Mouse (Mus musculus) midbrain, postnatal 0 days (tissue): Measurements from ENCODE around the gene Wars2. TPM values are rescaled to one million over a fixed set of nuclear protein-coding genes. Genes with fewer than 3 reads are reported as not detected.
A peak's percentile ranks its signal among the peaks of the same experiment; 100 is the strongest.

Experiments used
- ATAC-seq: fragments of 200-750 bp; cut with Nextera tagmentation; 2 replicates; pipeline ENCODE4 v1.8.0; 2017; ENCODE audit warnings: moderate number of reproducible peaks, mild to moderate bottlenecking, moderate TSS enrichment, moderate library complexity; ENCODE audit not compliant: low FRiP score
- DNase-seq: peaks from one replicate; pipeline ENCODE4 v3.0.0-alpha.2; 2015; ENCODE audit warnings: low spot score
- H3K27ac ChIP-seq: fragments of 300-500 bp; sonication (generic); 2 replicates; pipeline ENCODE4 v1.5.1; 2014; ENCODE audit warnings: low read depth, mild to moderate bottlenecking, low read length, mixed read lengths
- H3K27me3 ChIP-seq: fragments of 300-500 bp; sonication (generic); 2 replicates; pipeline ENCODE4 v1.6.1; 2014; ENCODE audit warnings: low read length, control low read depth, mixed read lengths; ENCODE audit not compliant: insufficient read depth
- H3K36me3 ChIP-seq: fragments of 300-500 bp; sonication (generic); 2 replicates; pipeline ENCODE4 v1.6.1; 2014; ENCODE audit warnings: low read length, control low read depth, mixed read lengths; ENCODE audit not compliant: insufficient read depth
- H3K4me1 ChIP-seq: fragments of 300-500 bp; sonication (generic); 2 replicates; pipeline ENCODE4 v1.6.1; 2014; ENCODE audit warnings: mild to moderate bottlenecking, control low read depth, antibody characterized with exemption, low read length, mixed read lengths; ENCODE audit not compliant: insufficient read depth
- H3K4me2 ChIP-seq: fragments of 300-500 bp; sonication (generic); 2 replicates; pipeline ENCODE4 v1.6.1; 2014; ENCODE audit warnings: low read depth, mild to moderate bottlenecking, low read length, mixed read lengths; ENCODE audit not compliant: poor library complexity, severe bottlenecking
- H3K4me3 ChIP-seq: fragments of 300-500 bp; sonication (generic); 2 replicates; pipeline ENCODE4 v1.5.1; 2014; ENCODE audit warnings: low read depth, mild to moderate bottlenecking, low read length, moderate library complexity
- H3K9ac ChIP-seq: fragments of 300-500 bp; sonication (generic); replicated peaks from 2 replicates; pipeline ENCODE4 v1.6.1; 2014; ENCODE audit warnings: mild to moderate bottlenecking, low read length, moderate library complexity, mixed read lengths; ENCODE audit not compliant: poor library complexity, severe bottlenecking
- H3K9me3 ChIP-seq: fragments of 300-500 bp; sonication (generic); 2 replicates; pipeline ENCODE4 v1.6.1; 2016; ENCODE audit warnings: low read length, control low read depth
- CTCF ChIP-seq: IDR thresholded peaks from 2 replicates; pipeline ENCODE4 v1.5.1; 2016; ENCODE audit warnings: antibody characterized with exemption, mild to moderate bottlenecking
- WGBS: fragments of 180-500 bp; shearing (Covaris S2); extraction: QIAGEN DNeasy Blood & Tissue Kit; methylation state at CpG from one replicate; pipeline ENCODE4 v1.1.7; 2014; 5-methylcytosine and 5-hydroxymethylcytosine counted together
- polyA plus RNA-seq: library from polyadenylated mRNA; unstranded; fragments of >200 nt; fragmentation: Nextera tagmentation; extraction: Ambion mirVana; gene quantifications from 2 replicates; pipeline ENCODE4 v1.2.1, GENCODE M21; 2015
- total RNA-seq: library from RNA; depleted of rRNA; stranded (reverse); fragments of >200 nt; gene quantifications from 2 replicates; pipeline ENCODE4 v1.2.3, GENCODE M21; 2014

The Wars2 gene
- total and polyA plus RNA-seq, 2 experiments from 2014 or later, result 4.9 to 6.7 TPM

DNA sequence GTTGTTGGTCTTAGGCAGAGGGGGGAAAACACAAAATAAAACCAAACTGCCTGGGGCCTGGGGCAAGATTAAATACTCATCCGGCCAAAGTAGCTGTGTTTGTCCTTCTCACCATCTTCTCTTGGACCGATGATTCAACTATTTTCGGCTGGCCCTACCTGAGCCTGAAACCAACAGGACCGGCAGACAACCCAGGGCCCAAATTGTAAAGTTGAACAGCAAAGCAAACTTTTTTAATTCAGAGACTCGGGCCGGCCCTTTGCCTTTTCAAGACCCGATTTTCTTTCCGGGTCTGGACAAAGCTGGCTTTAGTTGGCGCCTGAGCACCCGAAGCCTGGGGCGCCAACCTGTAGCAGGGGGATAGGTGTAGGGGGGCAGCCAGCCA lies 115.5 kb downstream of the Wars2 start:
- no peak for TF ChIP-seq CTCF
- WGBS, result 6% methylated on average over 11 of the region's 11 CpGs
- H3K4me3 ChIP-seq, result no peak overlapping the region
- DNase-seq (no peak), ATAC-seq (no peak)
- H3K9me3 ChIP-seq, result no peaks in the 10 kb centered on the region
- no peak overlapping the region for H3K4me2 ChIP-seq
- no peaks in the 10 kb centered on the region for H3K36me3 ChIP-seq
- H3K4me1 ChIP-seq, result no peaks in the 10 kb centered on the region
- peaks cover 86% of the 10 kb centered on the region for H3K27me3 ChIP-seq
- no peak overlapping the region for H3K27ac ChIP-seq
- no peak overlapping the region for H3K9ac ChIP-seq

DNA sequence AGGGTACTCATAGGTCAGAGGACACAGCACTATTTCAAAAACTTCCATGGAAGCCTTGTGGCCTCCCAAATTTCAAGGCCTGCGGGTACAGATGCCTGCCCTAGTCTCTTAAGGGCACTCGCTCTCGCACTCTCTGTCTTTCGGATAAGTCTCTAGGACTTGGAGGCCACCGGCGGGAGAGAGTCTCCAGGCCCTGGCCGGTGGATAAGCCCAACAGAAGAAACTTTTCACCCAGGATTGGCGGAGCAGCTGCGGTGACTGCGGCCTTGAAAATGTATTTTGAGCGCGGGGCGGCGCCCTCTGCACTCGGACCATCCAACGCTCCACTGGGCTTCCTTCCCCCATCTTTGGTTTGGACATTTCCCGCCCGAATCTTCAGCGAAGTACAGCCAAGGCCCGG lies 115.9 kb downstream of the Wars2 start:
- H3K27ac ChIP-seq, result no peak overlapping the region
- ATAC-seq, result no peak
- peak; percentile 27 for TF ChIP-seq CTCF
- H3K4me1 ChIP-seq, result no peaks in the 10 kb centered on the region
- H3K4me2 ChIP-seq, result no peak overlapping the region
- 2% methylated on average over 20 of the region's 20 CpGs for WGBS
- peaks cover 86% of the 10 kb centered on the region for H3K27me3 ChIP-seq
- DNase-seq, result no peak
- H3K36me3 ChIP-seq, result no peaks in the 10 kb centered on the region
- H3K9ac ChIP-seq, result no peak overlapping the region
- H3K9me3 ChIP-seq, result no peaks in the 10 kb centered on the region
- no peak overlapping the region for H3K4me3 ChIP-seq

DNA sequence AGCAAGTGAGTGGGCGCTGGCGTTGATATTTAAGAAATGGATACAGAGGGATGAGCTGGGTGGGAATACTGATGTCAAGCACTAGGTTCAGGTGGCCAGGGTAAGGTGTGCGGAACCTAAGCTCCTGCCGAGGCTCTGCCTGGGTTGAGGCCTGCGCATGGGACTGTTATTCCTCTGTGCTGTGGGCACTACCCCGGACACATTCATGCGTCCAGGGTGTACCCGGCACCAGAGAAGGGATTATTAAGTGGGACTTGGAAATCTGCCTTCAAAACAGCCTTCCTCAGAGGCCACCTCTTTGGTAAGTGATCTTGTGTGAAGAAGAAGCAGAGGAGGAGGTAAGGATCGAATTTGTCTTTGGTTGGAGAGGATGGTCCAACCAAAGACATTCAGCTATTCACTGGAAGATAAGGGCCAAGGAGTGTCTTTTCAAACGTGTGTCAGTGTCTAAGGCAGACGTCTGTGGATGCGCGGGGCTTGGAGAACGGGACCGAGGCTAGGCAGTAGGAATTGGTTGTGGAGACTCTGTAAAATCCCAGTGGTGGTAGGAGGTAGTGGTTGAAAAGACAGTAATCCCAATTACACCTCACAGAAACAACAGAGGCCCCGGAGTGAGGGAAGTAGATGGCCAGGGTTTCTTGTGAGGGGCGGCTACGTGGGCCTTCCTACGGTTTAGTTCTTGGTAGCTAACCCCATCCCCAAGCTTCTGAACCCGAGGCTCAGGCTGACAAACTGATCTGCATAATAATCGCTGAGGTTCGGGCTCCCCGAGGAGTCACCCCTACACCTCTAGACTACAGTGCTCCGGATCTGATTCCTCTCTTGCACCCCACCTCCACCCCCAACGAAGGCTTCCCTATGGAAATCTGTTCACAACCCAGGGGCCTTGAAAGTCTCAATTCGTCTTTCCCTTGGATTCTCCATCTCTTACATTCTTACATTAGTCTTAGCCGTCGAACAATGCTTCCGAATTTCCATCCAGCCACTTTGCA lies 117.0 kb downstream of the Wars2 start:
- no peak overlapping the region for H3K9ac ChIP-seq
- H3K27ac ChIP-seq, result no peak overlapping the region
- H3K36me3 ChIP-seq, result no peaks in the 10 kb centered on the region
- no peak for TF ChIP-seq CTCF
- WGBS, result 4% methylated on average over 29 of the region's 29 CpGs
- H3K4me1 ChIP-seq, result no peaks in the 10 kb centered on the region
- no peak for DNase-seq
- no peak overlapping the region for H3K4me3 ChIP-seq
- H3K9me3 ChIP-seq, result no peaks in the 10 kb centered on the region
- no peak for ATAC-seq
- H3K4me2 ChIP-seq, result no peak overlapping the region
- peaks cover 86% of the 10 kb centered on the region for H3K27me3 ChIP-seq

DNA sequence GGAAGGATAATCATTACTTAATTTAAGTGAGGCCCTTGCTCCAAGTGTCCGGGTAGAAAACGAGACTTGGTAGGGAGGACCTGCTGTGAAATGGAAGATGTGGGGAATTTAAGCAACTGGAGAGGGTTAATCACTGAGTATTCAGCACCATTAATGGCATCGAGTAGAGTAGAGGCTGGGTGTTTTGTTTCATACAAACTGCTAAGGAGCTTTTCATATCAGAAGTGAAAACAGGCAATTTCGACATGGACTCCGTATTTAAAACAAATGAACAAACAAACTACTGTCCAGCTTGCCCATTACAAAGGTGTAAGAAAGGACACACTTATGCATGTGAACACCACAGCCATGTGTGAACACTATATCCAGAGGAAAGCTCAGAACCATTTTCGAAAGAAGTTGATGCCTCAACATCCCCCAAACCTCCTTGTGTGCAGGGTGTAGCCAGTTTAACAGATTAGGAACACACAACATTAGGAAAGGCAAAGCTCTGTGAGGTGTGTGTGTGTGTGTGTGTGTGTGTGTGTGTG lies 118.9 kb downstream of the Wars2 start:
- H3K4me3 ChIP-seq, result no peak overlapping the region
- TF ChIP-seq CTCF, result no peak
- no peaks in the 10 kb centered on the region for H3K36me3 ChIP-seq
- H3K4me2 ChIP-seq, result no peak overlapping the region
- no peaks in the 10 kb centered on the region for H3K9me3 ChIP-seq
- H3K27me3 ChIP-seq, result peaks cover 94% of the 10 kb centered on the region
- no peak overlapping the region for H3K27ac ChIP-seq
- WGBS, result 8% methylated on average over 6 of the region's 6 CpGs
- DNase-seq, result no peak
- no peak for ATAC-seq
- no peak overlapping the region for H3K9ac ChIP-seq
- no peaks in the 10 kb centered on the region for H3K4me1 ChIP-seq

DNA sequence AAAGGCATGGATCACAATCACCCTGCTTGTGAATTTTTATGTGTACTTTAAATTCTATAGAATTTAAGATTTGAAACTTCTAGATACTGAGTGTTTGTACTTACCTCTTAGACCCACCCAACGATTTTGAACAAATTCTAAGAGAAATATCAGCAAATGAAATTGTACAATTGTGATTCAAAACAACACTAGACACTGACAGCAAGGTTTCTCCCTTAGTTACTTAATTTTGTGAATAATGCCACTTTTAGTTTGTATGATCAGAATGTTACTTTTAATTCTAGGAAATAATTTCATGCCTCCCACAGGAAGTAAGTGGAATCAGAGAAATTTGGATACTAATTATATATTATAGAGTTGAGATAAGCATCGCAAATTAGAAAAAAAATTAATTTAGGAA lies 119.5 kb downstream of the Wars2 start:
- H3K36me3 ChIP-seq, result no peaks in the 10 kb centered on the region
- no peak overlapping the region for H3K9ac ChIP-seq
- no peak overlapping the region for H3K4me2 ChIP-seq
- WGBS, result 39% methylated on average over 2 of the region's 2 CpGs
- no peaks in the 10 kb centered on the region for H3K9me3 ChIP-seq
- no peaks in the 10 kb centered on the region for H3K4me1 ChIP-seq
- no peak overlapping the region for H3K4me3 ChIP-seq
- no peak for DNase-seq
- ATAC-seq, result no peak
- H3K27me3 ChIP-seq, result peaks cover 94% of the 10 kb centered on the region
- TF ChIP-seq CTCF, result no peak
- H3K27ac ChIP-seq, result no peak overlapping the region

DNA sequence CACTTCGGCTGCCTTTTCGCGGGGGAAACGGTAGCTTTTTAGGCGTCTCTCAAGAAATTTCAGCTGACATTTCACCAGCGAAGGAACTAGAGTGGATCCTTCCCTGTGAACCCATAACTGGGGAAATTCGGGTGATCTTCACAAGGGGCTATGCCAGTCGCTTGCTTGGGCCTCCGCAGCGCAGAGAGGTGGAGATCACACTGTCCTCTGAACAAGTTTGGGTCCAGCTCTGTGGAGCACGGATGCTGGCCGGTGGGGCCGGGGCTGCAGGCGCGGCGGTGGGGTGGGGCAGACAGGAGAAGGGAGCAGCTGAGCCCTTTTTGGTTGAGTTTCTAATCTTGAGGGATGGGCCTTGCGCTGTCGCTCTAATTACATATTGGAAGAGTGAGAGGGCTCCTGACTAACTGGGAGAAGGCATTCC lies 120.5 kb downstream of the Wars2 start:
- TF ChIP-seq CTCF, result no peak
- Histone ChIP-seq H3K9me3 (no peaks in the 10 kb centered on the region), H3K9ac (no peak overlapping the region), H3K36me3 (no peaks in the 10 kb centered on the region), H3K4me1 (no peaks in the 10 kb centered on the region), H3K27ac (no peak overlapping the region), H3K4me3 (no peak overlapping the region), H3K27me3 (peaks cover 92% of the 10 kb centered on the region), H3K4me2 (no peak overlapping the region)
- WGBS, result 5% methylated on average over 18 of the region's 18 CpGs
- ATAC-seq (no peak), DNase-seq (no peak)
